Comparison of ENCODE assay signal across 9 mouse cellular contexts in the genomic region with DNA sequence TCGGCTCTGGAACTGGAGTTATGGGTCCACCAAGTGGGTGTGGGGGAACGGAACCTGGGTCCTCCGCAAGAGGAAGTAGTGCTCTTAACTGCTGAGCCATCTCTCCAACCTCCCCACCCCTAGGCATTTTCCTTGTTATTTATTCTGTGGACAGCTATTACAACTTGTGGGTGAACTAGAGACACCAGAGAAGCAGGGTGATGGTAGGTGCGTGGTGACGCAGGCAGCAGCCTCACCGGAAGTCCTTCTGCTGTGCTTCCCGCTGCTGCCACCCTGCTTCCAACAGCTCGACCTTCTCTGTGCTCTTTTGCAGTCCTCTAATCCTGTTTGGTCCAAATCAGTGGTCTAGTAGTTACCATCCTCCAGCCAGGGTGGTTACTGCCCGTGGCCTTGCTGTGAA. TPM values are rescaled to one million over a fixed set of nuclear protein-coding genes. Genes with fewer than 3 reads are reported as not detected.
DNase-seq lines count a peak whose midpoint lies in the region; ATAC-seq and TF ChIP-seq lines count a peak whose summit lies in the region.
"Had no signal": no experiment of that assay in that cellular context is flagged by ENCODE, and none has a peak within 500 bp of the region (broad histone marks: within the 10 kb centered on the region; RNA-seq: fewer than 3 reads in every experiment).

No protein-coding gene starts in this region.

- no peak for TF ChIP-seq RAD21 in MEL (IDR thresholded peaks at IDR 0.05; ENCODE audit: low read depth, low read length)

- H3K9ac ChIP-seq in MEL (ENCODE audit: control insufficient read depth, low read depth, low read length, poor library complexity, severe bottlenecking), result peak overlapping the region; percentile 61
- no peak overlapping the region for H3K9ac ChIP-seq in intestine, embryonic 16.5 days (ENCODE audit: low read depth, low read length)
- no peak overlapping the region for H3K9ac ChIP-seq in midbrain, postnatal 0 days (replicated peaks; ENCODE audit: low read length, poor library complexity, severe bottlenecking)
- H3K9ac ChIP-seq: forebrain, embryonic 12.5 days had no signal

- peak overlapping the region; percentile 99 for H3K27ac ChIP-seq in MEL (ENCODE audit: control insufficient read depth, low read depth, low read length)
- H3K27ac ChIP-seq in intestine, embryonic 16.5 days (ENCODE audit: low read length), result peak overlapping the region; percentile 24; the same call in 1 of the 2 replicates
- peak overlapping the region; percentile 88 for H3K27ac ChIP-seq in small intestine, adult 2 months (ENCODE audit: insufficient read depth, low read depth, low read length)
- no peak overlapping the region for H3K27ac ChIP-seq in midbrain, postnatal 0 days (ENCODE audit: low read depth, low read length)
- H3K27ac ChIP-seq: forebrain, embryonic 12.5 days had no signal

- peaks cover 0 to 76% of the 10 kb centered on the region in 2 experiments; a peak in 2 of 4 replicates for H3K36me3 ChIP-seq in MEL (ENCODE audit: control insufficient read depth in 1 of 2, insufficient read depth in 2 of 2, low read length in 2 of 2)
- no peaks in the 10 kb centered on the region for H3K36me3 ChIP-seq in intestine, embryonic 16.5 days (ENCODE audit: control insufficient read depth, insufficient read depth, low read length)
- H3K36me3 ChIP-seq in small intestine, adult 2 months (ENCODE audit: control insufficient read depth, insufficient read depth, low read length), result peaks cover 13% of the 10 kb centered on the region
- H3K36me3 ChIP-seq in midbrain, postnatal 0 days (ENCODE audit: insufficient read depth, low read length), result 0 out of 2 replicates have a peak, but pooled peaks cover 6% of the 10 kb centered on the region

- 61% methylated on average over 9 of the region's 9 CpGs for WGBS in lung, adult 2 months
- 83% methylated on average over 9 of the region's 9 CpGs for WGBS in intestine, embryonic 16.5 days
- WGBS in small intestine, adult 2 months, result 76% methylated on average over 9 of the region's 9 CpGs
- WGBS in midbrain, postnatal 0 days, result 87% methylated on average over 9 of the region's 9 CpGs

- H3K4me1 ChIP-seq in lung, adult 2 months (ENCODE audit: control insufficient read depth, insufficient read depth, low read length), result peaks cover 65% of the 10 kb centered on the region
- peaks cover 29 to 84% of the 10 kb centered on the region in 2 experiments for H3K4me1 ChIP-seq in MEL (ENCODE audit: control insufficient read depth in 1 of 2, insufficient read depth in 2 of 2, low read length in 2 of 2)
- peaks cover 67% of the 10 kb centered on the region for H3K4me1 ChIP-seq in intestine, embryonic 16.5 days (ENCODE audit: control insufficient read depth, insufficient read depth, low read length)
- peaks cover 66% of the 10 kb centered on the region for H3K4me1 ChIP-seq in small intestine, adult 2 months (ENCODE audit: control insufficient read depth, insufficient read depth, insufficient read length, low read length)
- peaks cover 4% of the 10 kb centered on the region for H3K4me1 ChIP-seq in midbrain, postnatal 0 days (ENCODE audit: insufficient read depth, low read length)

- peak in 1 of 2 experiments; percentile 29; a peak in 1 of 4 replicates for TF ChIP-seq EP300 in MEL (IDR thresholded peaks at IDR 0.05; ENCODE audit: low read depth in 1 of 2, low read length in 2 of 2)

- H3K4me2 ChIP-seq in intestine, embryonic 16.5 days (ENCODE audit: low read depth, low read length), result no peak overlapping the region
- no peak overlapping the region for H3K4me2 ChIP-seq in midbrain, postnatal 0 days (ENCODE audit: low read depth, low read length, poor library complexity, severe bottlenecking)
- H3K4me2 ChIP-seq: forebrain, embryonic 12.5 days had no signal

- no peaks in the 10 kb centered on the region for H3K9me3 ChIP-seq in MEL (replicated peaks; ENCODE audit: insufficient read depth, low read length)
- no peaks in the 10 kb centered on the region for H3K9me3 ChIP-seq in intestine, embryonic 16.5 days (ENCODE audit: control insufficient read depth, low read length)
- H3K9me3 ChIP-seq in midbrain, postnatal 0 days (ENCODE audit: low read length), result no peaks in the 10 kb centered on the region
- H3K9me3 ChIP-seq: forebrain, embryonic 12.5 days had no signal

- no peak for ATAC-seq in intestine, embryonic 16.5 days
- no peak for ATAC-seq in midbrain, postnatal 0 days (ENCODE audit: low FRiP score)

- TF ChIP-seq CTCF in lung, adult 2 months (IDR thresholded peaks at IDR 0.05; ENCODE audit: insufficient read depth, low read length), result no peak
- TF ChIP-seq CTCF in MEL (IDR thresholded peaks at IDR 0.05 in 2 of 3, conservative IDR thresholded peaks at IDR 0.05 in 1 of 3; ENCODE audit: control insufficient read depth in 1 of 3, insufficient read depth in 1 of 3, low read depth in 2 of 3, low read length in 3 of 3, poor library complexity in 1 of 3, severe bottlenecking in 1 of 3), result no peak
- TF ChIP-seq CTCF in small intestine, adult 2 months (IDR thresholded peaks at IDR 0.05; ENCODE audit: extremely low read depth, insufficient read length, insufficient replicate concordance, low read depth, low read length), result no peak
- TF ChIP-seq CTCF in midbrain, postnatal 0 days (IDR thresholded peaks at IDR 0.05), result no peak

- H3K4me3 ChIP-seq in lung, adult 2 months (replicated peaks; ENCODE audit: extremely low read depth, low read depth, low read length), result no peak overlapping the region
- H3K4me3 ChIP-seq in MEL (ENCODE audit: control insufficient read depth in 1 of 2, insufficient read depth in 1 of 2, low read depth in 2 of 2, low read length in 2 of 2), result peak overlapping the region in 1 of 2 experiments; percentile 13; a peak in 2 of 4 replicates
- no peak overlapping the region for H3K4me3 ChIP-seq in intestine, embryonic 16.5 days (ENCODE audit: low read length)
- H3K4me3 ChIP-seq in small intestine, adult 2 months (ENCODE audit: low read depth, low read length), result no peak overlapping the region
- H3K4me3 ChIP-seq in midbrain, postnatal 0 days (ENCODE audit: low read depth, low read length), result no peak overlapping the region
- H3K4me3 ChIP-seq: forebrain, embryonic 12.5 days had no signal

- no peaks in the 10 kb centered on the region for H3K27me3 ChIP-seq in MEL (ENCODE audit: control insufficient read depth in 1 of 2, insufficient read depth in 2 of 2, low read length in 2 of 2)
- H3K27me3 ChIP-seq in intestine, embryonic 16.5 days (replicated peaks; ENCODE audit: control insufficient read depth, insufficient read depth, low read length), result no peaks in the 10 kb centered on the region
- no peaks in the 10 kb centered on the region for H3K27me3 ChIP-seq in small intestine, adult 2 months (ENCODE audit: control insufficient read depth, insufficient read depth, low read length)
- H3K27me3 ChIP-seq in midbrain, postnatal 0 days (ENCODE audit: insufficient read depth, low read length), result no peaks in the 10 kb centered on the region
- H3K27me3 ChIP-seq: forebrain, embryonic 12.5 days had no signal

- TF ChIP-seq POLR2A in lung, adult 2 months (IDR thresholded peaks at IDR 0.05; ENCODE audit: borderline replicate concordance, extremely low read depth, low read depth, low read length), result no peak
- TF ChIP-seq POLR2A in MEL (IDR thresholded peaks at IDR 0.05; ENCODE audit: control insufficient read depth in 1 of 2, insufficient read depth in 1 of 2, low read depth in 1 of 2, low read length in 2 of 2, poor library complexity in 1 of 2), result no peak; a peak in 1 of 4 replicates
- no peak for TF ChIP-seq POLR2A in small intestine, adult 2 months (IDR thresholded peaks at IDR 0.05; ENCODE audit: low read depth, low read length)

- H3K79me2 ChIP-seq in MEL (ENCODE audit: control insufficient read depth, insufficient read depth, low read length, poor library complexity), result peaks cover 74% of the 10 kb centered on the region

- peak; percentile 35 for DNase-seq in lung, postnatal 36 days
- no peak for DNase-seq in lung, adult 2 months
- peak; percentile 81 for DNase-seq in MEL (ENCODE audit: low read depth, low spot score)
- DNase-seq in frontal cortex, postnatal 14 days (ENCODE audit: low spot score in 2 of 2), result no peak
- no peak for DNase-seq in midbrain, postnatal 0 days (ENCODE audit: low spot score)
- DNase-seq: kidney, adult 11 months had no signal

TF ChIP-seq in MEL, 35 proteins besides CTCF, POLR2A, EP300 and RAD21:
- TF ChIP-seq USF1 (IDR thresholded peaks at IDR 0.05; ENCODE audit: low read depth, low read length), result no peak
- TF ChIP-seq GATA1 (IDR thresholded peaks at IDR 0.05; ENCODE audit: low read depth, low read length), result peak; percentile 40; the same call in 1 of the 2 replicates

RNA-seq across cellular contexts. Expression of a gene that starts 6.4 kb away (rescaled TPM):
- 152 and 172 TPM in 2 replicates for polyA plus RNA-seq in lung, adult 2 months (2012; rRNA removed)
- 91.2 and 103 TPM in 2 replicates for total RNA-seq in MEL (2012; rRNA removed)
- polyA plus RNA-seq in MEL (2012; ENCODE audit: insufficient read depth in 1 of 2, insufficient read length in 2 of 2, low read depth in 1 of 2, low replicate concordance in 2 of 2, missing spikeins in 1 of 2), result 100 to 1,000 TPM in 1 of 2 experiments, not detected in 1; 354 TPM
- polyA plus RNA-seq in intestine, embryonic 16.5 days (2015; fragmentation: Nextera tagmentation; extraction: Ambion mirVana), result 440 and 454 TPM in 2 replicates
- polyA plus RNA-seq in small intestine, adult 2 months (2012; rRNA removed), result 159 and 390 TPM in 2 replicates
- 84.0 and 108 TPM in 2 replicates for total RNA-seq in midbrain, postnatal 0 days (2014; rRNA removed)
- polyA plus RNA-seq in midbrain, postnatal 0 days (2015; fragmentation: Nextera tagmentation; extraction: Ambion mirVana), result 308 and 309 TPM in 2 replicates

Comparison
In these comparisons a context has a peak if more than half of its experiments do, and no peak if none do; other contexts are left out.
1. DNase-seq: peak in lung, postnatal 36 days (single experiment) and MEL (single experiment); none in lung, adult 2 months (single experiment), frontal cortex, postnatal 14 days (0 of 2) and midbrain, postnatal 0 days (single experiment).